Mouse (Mus musculus): ENCODE measurements at regions not wholly inside any gene's neighbourhood (a gene's known extent, or its start where the extent isn't known, plus 50 kb on each side); places are given as distances from the start of the nearest gene placed in this dataset.

DNA sequence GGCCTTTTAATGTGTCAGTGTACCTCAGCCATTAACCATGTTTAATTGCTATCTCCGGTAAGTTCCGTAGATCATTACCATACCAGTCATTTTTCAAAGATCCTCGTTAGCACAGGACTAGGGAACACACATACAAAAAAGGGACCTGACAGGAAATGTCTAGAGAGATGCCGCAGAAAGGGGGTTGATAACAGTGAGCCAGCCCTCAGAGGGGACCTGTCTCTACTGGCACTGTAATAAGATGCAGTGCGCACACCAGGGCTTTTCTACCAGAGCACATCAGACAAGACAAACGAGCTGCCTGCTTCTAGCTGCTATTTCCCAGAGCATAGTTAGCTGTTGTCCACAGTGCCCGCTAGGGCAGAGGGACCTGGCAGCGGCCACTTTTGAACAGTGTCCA is 199.1 kb downstream of the Sox11 start:
- no peak for DNase-seq (ENCODE audit: low read depth, low spot score)

GRCm38 (mm10) chr12:27140335-27140702 is 202.1 kb downstream of the Sox11 start:
- peak; percentile 80 for DNase-seq (ENCODE audit: low read depth, low spot score)

DNA sequence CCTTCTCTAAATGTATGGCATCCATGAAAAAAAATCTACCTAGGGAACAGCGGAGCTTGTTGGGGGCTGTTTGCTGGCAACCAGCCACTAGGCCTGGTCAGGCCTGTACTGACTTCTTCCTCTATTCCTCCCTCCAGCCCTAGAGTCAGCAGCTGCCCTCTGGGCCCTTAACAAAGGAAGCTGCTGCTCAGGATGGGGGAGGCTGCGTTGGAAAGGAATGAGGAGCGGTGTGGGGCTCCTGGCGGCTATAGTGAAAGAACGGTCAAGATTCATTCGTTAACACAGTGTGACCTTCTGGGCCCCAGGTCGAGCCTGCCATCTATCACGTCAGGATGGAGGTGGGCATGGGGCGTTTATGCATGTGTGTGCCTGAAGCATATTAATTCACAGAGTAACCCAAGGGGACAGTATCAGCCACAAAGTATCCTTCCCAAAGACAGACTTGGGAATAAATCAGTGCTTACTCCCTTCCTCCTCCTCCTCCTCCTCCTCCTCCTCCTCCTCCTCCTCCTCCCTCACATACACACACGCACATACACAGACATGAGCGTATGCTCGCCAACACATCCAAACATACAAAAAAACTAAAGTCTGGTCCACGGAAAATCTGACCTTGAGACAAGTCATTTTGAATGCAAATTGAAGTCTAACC is 202.6 kb downstream of the Sox11 start:
- DNase-seq (ENCODE audit: low read depth, low spot score) = peak; percentile 51

DNA sequence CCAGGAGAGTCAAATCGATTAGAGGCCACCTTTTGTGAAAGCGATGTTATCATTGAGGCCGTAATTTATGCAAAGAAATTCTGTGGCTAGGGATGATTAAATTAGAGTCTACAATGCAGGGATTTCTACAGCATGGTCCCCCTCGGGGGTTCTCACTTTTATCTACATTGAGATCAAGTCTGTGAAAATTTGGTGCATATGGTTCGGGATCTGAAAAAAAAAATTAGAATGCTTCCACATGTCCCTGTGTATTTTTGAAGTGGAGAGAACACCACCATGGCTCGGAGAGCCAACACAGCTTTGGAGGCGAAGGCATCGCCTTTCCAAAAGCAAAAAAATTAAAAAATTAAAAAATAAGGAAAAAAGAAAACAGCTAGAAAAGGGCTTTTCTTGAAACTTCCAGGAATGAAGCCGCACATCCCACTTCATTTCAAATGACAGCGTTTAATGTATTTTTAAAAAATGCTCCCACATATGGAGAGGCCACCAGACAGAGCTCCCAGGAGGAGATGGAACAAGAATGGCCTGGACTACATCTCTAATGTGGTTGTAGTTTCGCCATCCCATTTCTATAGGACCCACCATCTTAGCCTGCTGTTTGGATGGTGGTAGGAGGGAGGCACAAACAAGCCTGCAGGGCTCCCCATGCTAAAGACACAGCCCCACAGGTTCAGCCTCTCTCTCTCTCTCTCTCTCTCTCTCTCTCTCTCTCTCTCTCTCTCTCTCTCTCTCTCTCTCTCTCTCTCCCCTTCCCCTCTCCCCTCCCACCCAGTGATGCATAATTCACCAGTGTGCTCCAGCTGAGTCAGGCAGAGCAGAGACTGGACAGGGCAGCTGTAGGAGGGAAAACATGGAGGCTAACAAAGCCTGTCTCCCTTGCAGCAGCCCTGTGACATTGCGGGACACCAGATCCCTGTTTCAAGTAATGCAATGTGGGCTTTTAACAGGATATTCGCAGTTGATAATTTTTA is 203.4 kb downstream of the Sox11 start:
- no peak for DNase-seq (ENCODE audit: low read depth, low spot score)

DNA sequence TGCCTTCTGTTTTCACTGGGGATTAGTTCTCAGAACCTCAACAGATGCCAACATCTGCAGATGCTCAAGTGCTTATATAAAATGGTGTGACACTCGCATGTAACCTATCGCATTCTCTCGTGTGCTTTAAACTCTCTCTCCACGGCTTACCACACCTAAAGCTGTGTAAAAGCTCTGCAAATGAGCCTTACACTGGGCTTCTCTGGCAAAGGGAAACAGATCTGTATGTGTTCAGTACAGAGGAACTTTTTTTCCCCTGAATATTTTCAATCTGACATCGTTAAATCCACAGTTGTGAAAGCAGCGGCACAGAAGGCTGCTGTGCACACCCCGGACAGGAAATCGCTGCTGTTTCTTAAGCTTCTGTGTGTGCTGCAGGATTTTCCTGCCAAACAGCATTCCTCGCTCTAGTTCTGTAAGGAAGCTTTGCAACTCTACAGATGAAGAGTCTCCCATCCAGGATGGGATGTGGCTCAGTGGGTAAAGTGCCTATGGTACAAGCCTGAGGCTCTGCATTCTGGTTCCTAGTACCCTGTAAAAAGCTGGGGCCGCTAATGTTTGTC is 206.3 kb downstream of the Sox11 start:
- DNase-seq (ENCODE audit: low read depth, low spot score) = no peak

DNA sequence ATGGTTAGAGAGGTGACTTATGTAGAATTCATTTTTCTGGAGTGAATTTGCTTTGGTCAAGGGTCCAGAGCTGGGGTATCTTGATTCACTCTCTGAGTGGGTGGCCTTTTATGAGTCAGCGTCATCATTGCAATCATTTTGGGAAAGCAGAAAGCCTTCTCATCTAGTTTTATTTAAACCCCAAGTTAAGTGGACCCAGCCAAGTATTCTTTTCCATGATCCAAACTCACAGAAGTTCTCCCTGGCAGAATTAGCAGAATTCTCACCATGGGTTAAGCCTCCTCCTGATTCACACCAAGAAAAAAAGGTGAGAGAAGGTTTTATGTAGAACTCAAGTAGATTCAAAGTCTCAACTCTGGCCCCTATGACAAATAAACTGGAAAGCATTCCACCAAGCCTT is 211.8 kb downstream of the Sox11 start:
- DNase-seq (ENCODE audit: low read depth, low spot score) = no peak

DNA sequence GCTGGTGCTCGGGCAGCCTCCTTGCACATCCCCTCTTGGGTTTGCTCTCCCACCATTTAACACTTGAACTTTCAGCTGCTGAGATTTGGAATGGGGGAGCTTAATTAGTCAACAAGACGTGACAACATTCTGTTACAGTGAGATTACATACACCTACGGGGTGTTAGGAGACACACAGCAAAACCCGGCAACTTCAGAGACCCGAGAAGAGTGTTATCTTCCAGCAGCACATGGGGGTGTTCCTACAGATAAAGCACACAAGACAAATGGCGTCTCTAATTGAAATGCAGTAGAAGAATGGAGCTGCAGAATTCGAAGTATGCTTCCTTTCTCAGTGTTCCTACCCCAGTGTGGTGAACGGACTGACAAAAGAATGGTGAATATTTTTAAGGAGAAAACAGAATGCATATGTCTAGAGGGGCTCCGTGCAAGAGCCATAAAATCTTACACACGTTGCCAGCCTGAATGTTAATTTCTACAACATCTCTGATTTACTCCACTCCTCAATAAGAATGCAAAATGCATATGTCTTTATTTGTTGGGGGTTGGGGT is 215.2 kb downstream of the Sox11 start:
- no peak for DNase-seq (ENCODE audit: low read depth, low spot score)

DNA sequence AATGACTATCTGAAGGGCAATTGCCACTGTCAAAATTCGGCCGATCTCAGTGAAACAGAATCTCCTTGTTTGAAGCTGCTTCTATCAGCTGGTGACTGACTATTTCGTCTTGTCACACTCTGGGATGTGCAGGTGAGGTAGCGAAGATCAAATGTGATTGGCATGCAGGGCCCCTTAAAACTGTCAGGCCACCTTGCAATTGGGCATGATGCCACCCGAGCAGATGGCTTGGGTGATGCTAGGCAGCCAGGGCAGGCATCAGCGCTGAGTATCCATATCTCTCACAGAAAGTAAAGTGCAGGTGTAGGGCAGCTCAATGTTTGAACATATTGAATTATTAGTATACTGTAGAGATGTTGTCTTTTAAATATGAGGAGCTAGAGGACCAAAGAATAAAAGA is 223.8 kb downstream of the Sox11 start:
- no peak for DNase-seq (ENCODE audit: low read depth, low spot score)

- no peak for DNase-seq (ENCODE audit: low read depth, low spot score)
These were observed 227.0 kb downstream of the Sox11 start for GRCm38 (mm10) chr12:27115392-27115791.

GRCm38 (mm10) chr12:27104925-27105571 is 237.3 kb downstream of the Sox11 start:
- DNase-seq (ENCODE audit: low read depth, low spot score) = no peak

DNA sequence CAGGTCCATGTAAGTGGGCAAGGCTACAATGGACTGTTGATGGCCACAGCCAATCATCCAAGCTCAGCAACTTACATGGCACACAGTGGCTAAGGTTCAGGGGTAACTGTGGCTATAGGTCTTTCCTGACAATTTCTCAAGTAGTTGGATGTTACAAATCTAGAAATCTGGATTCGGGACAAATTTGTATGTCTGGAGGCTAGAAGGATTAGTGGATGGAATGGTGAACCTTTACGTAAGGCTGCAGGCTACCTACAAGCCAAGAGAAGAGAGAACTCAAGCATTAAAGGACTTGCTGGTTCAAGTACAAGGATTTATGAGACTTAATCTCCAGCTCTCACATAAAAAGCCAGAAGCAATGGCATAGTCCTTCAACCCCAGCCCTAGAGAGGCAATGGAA is 239.4 kb downstream of the Sox11 start:
- DNase-seq (ENCODE audit: low read depth, low spot score) = no peak

DNA sequence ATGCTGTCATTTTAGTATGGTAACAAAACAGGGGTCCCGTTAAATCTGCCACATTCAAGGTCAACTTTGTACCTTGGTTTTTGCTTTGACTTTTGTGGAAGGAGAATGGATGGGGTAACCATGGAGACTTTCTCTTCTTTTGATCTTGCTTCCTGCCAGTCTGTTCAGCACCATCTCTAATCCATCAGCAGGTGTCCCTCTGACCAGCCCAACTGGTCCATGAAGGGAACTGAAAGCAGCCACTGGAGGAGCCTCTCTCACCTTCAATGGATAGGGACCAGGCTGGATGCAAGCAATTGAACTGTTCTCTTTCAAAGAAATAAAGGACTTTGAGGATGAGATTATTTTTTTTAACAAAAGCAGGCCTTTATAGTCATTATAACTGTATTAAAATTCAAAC is 253.2 kb downstream of the Sox11 start:
- DNase-seq (ENCODE audit: low read depth, low spot score) = no peak

- no peak for DNase-seq (ENCODE audit: low read depth, low spot score)
These were observed 256.5 kb downstream of the Sox11 start for GRCm38 (mm10) chr12:27085890-27086289.

DNA sequence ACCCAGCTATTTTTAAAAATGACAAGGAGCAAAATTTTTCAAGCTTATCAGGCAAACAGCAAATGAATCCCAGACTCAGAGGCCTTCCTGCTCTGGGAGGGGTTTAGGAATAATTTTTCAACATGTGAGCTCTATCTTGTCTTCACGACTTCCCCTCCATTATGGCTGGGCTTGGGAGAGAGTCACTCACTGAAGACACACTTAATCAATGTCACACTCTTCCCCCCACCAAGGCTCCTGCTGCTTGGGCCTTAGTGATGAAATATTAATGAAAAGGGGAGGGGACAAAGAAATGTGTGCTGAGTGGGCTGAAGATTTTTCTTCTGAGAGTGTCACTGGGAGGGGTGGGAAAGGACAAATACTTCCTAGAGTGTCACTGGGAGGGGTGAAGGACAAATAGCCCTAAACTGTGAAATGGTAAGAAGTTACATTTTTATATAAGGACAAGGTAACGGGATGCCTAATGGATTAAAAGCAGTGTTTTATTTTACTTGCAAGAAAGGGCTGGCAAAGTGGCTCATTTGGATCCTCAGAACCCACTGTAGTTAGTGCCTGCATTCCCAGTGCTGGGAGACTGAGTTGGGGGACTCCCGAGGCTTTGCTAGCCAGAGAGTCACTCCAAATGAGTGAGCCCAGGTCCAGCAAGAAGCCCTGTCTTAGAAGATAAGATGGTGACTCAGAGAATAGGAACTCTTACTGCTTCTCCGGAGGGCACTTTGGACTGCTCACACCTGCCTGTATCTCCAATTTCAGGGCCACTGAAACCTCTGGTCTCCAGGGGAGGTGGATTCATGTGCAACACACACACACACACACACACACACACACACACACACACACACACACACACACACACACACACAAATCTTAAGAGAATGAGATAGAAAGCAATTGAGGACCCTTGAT is 258.5 kb downstream of the Sox11 start:
- no peak for DNase-seq (ENCODE audit: low read depth, low spot score)

DNA sequence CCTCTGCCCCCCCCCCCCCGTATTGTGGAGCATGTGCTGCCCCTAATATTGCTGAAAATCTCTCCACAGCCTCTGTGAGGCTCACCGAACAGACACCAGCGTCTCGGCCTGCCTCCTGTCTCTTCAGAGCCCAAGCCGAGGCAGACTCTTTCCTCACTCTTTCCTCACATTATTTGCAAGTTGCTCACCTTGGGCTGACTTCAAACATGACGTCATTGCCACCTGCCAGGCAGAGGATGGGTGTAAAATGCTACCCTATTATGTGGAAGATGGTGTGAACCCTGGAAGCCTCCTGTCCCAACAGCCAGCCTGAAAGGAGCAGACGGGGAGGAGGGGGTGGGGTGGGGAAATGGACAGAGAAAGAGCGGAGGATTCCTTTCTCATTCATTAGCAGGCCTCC is 259.3 kb downstream of the Sox11 start:
- peak; percentile 91 for DNase-seq (ENCODE audit: low read depth, low spot score)

DNA sequence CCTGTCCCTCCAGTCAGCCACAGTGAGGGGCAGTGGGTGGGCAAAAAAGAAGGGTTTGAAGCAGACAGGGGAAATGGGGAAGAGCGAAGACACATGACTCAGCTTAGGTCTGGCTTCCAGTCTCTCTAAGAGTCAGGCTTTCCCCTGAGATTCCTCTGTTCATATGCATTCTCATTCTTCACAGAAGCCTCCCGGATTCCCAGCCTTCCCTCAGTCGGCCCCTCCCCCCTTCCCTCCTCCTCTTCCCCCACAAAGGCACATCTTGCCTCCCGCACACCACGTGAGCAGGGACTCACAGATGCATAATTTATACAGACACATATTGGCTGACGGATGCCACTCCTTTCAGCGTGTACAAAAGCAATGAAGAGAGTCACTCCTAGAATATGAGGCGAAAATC is 259.8 kb downstream of the Sox11 start:
- peak; percentile 96 for DNase-seq (ENCODE audit: low read depth, low spot score)

DNA sequence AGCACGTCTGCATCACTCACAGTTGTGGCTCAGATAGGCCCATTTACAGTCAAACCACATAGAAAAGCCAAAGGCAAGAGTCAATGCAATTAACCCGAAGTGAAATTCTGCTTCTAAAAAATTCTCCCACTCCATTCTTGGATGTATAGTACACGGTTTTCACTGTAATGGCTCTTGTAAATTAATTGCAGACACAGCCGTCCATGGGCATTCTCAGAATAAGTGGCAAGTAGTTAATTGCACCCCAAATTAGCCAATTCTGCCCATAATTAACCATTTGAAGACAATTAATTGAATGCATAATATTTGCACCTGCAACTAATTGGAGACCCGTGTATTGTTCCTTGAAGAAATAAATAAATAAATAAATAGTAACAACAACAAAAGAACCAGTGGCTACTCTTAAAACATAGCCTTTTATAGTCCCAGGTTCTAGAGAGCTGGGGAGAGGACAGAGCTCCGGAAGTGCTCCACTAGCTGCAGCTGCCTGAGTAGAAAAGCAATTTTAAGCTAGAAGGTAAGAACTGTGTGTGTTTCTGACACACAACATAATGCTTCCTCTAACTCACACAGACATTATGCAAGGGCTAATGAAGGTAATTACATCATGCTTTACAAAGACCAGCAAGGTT is 266.2 kb downstream of the Sox11 start:
- DNase-seq (ENCODE audit: low read depth, low spot score) = no peak

GRCm38 (mm10) chr12:27065011-27065517 is 277.3 kb downstream of the Sox11 start:
- peak; percentile 82 for DNase-seq (ENCODE audit: low read depth, low spot score)

GRCm38 (mm10) chr12:27063518-27063917 is 278.9 kb downstream of the Sox11 start:
- no peak for DNase-seq (ENCODE audit: low read depth, low spot score)

Data from ZHBTc4 (cell line).